ENCODE assay signal across 8 mouse cellular contexts in the genomic region with DNA sequence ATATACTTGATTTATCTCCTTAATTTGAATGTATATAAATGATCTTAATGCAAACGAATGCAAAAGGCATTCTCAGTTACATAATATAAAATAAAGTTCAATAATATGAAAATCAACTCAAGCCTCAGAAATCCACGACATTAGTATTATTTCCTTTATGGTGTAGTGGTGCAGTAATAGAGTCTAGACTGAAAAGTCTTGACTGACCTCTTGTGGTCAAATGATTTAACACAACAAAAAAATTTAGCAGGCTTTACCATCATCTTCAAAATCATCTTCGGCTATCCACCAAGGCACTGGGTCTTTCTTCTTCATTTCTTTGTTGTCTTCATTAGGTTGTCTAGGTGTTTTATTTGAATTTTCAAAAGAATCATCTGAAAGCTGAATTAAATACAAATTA. TPM values are rescaled to one million over a fixed set of nuclear protein-coding genes. Genes with fewer than 3 reads are reported as not detected.
A peak's percentile ranks its signal among the peaks of the same experiment; 100 is the strongest.
DNase-seq lines count a peak whose midpoint lies in the region; ATAC-seq and TF ChIP-seq lines count a peak whose summit lies in the region.

No protein-coding gene starts in this region.

- ATAC-seq in megakaryocyte, adult 5-6 weeks (ENCODE audit: poor library complexity, severe bottlenecking), result peak; percentile 74
- no peak for ATAC-seq in heart, embryonic 12.5 days (ENCODE audit: insufficient number of reproducible peaks, low FRiP score)

- no peak for TF ChIP-seq EP300 in heart, adult 2 months (IDR thresholded peaks at IDR 0.05; ENCODE audit: insufficient read depth, low read depth, low read length)

- no peaks in the 10 kb centered on the region for H3K79me2 ChIP-seq in heart, adult 2 months (replicated peaks; ENCODE audit: control insufficient read depth, insufficient read depth, low read length)

- H3K27ac ChIP-seq in heart, adult 2 months, result no peak overlapping the region
- H3K27ac ChIP-seq in heart, embryonic 12.5 days (ENCODE audit: poor library complexity, severe bottlenecking), result no peak overlapping the region

- no peaks in the 10 kb centered on the region for H3K4me1 ChIP-seq in heart, adult 2 months (ENCODE audit: control insufficient read depth, insufficient read depth, low read length)
- H3K4me1 ChIP-seq in heart, embryonic 12.5 days (replicated peaks), result no peaks in the 10 kb centered on the region

- DNase-seq in heart, adult 2 months, result no peak
- no peak for DNase-seq in heart, adult 11 months
- DNase-seq in 416B (ENCODE audit: low read depth) (peak; percentile 55), ZHBTc4 (ENCODE audit: low read depth, low spot score) (peak; percentile 21)
- DNase-seq in adrenal gland, postnatal 25 days, result no peak
- DNase-seq in urinary bladder, postnatal 4 days (ENCODE audit: low spot score in 2 of 2), result no peak

- no peaks in the 10 kb centered on the region for H3K9me3 ChIP-seq in heart, embryonic 12.5 days (replicated peaks)

- TF ChIP-seq POLR2A in heart, adult 2 months (IDR thresholded peaks at IDR 0.05; ENCODE audit: insufficient read depth, low read depth, low read length), result no peak

- 36% methylated on average over 3 of the region's 3 CpGs for WGBS in heart, adult 2 months
- 43% methylated on average over 3 of the region's 3 CpGs for WGBS in heart, embryonic 12.5 days

- H3K4me2 ChIP-seq in heart, embryonic 12.5 days, result no peak overlapping the region

- no peaks in the 10 kb centered on the region for H3K36me3 ChIP-seq in heart, adult 2 months (ENCODE audit: control insufficient read depth, insufficient read depth, low read length)
- H3K36me3 ChIP-seq in heart, embryonic 12.5 days, result peaks cover 29% of the 10 kb centered on the region

- no peaks in the 10 kb centered on the region for H3K27me3 ChIP-seq in heart, adult 2 months (ENCODE audit: control insufficient read depth, insufficient read depth, low read length)
- no peaks in the 10 kb centered on the region for H3K27me3 ChIP-seq in heart, embryonic 12.5 days (replicated peaks)

- intact Hi-C loops in heart, adult 2 months (cut with DNase I), result loop anchor here (1.0 to 10.0 kb wide), 3 partner anchors 151 to 653 kb away; no protein-coding TSS in a partner anchor

- H3K4me3 ChIP-seq in heart, adult 2 months, result no peak overlapping the region
- H3K4me3 ChIP-seq in heart, embryonic 12.5 days, result no peak overlapping the region

- peak; percentile 80 for TF ChIP-seq CTCF in heart, adult 2 months (IDR thresholded peaks at IDR 0.05)

- no peak overlapping the region for H3K9ac ChIP-seq in heart, adult 2 months (ENCODE audit: low read depth, low read length)
- no peak overlapping the region for H3K9ac ChIP-seq in heart, embryonic 12.5 days

RNA-seq across cellular contexts. Expression of a gene that starts 7.2 kb away (rescaled TPM):
- total RNA-seq in heart, adult 2 months (2021), result 1 to 10 TPM; 2.1 to 2.2 TPM
- 0.72 and 1.4 TPM in 2 replicates for polyA plus RNA-seq in heart, adult 2 months (2012; rRNA removed)
- 7.0 and 8.8 TPM in 2 replicates for total RNA-seq in megakaryocyte, adult 5-6 weeks (2015)
- total RNA-seq in megakaryocyte, adult 5-6 weeks (2017), result 9.3 and 11.5 TPM in 2 replicates
- total RNA-seq in adrenal gland, postnatal 25 days (2021), result 7.9 and 9.9 TPM in 2 replicates
- 4.6 and 5.4 TPM in 2 replicates for polyA plus RNA-seq in heart, embryonic 12.5 days (2016; fragmentation: Nextera tagmentation; extraction: Ambion mirVana)

Comparison
In these comparisons a context has a peak if more than half of its experiments do, and no peak if none do; other contexts are left out.
1. DNase-seq: peak in 416B (single experiment) and ZHBTc4 (single experiment); none in heart, adult 2 months (0 of 2), heart, adult 11 months (single experiment), adrenal gland, postnatal 25 days (single experiment) and urinary bladder, postnatal 4 days (0 of 2).